Mouse (Mus musculus): ENCODE measurements around the gene Gabrg3. TPM values are rescaled to one million over a fixed set of nuclear protein-coding genes. Genes with fewer than 3 reads are reported as not detected.

Gabrg3 gene
- polyA plus RNA-seq, 1 experiment from 2014 or later, result 0.98 TPM

DNA sequence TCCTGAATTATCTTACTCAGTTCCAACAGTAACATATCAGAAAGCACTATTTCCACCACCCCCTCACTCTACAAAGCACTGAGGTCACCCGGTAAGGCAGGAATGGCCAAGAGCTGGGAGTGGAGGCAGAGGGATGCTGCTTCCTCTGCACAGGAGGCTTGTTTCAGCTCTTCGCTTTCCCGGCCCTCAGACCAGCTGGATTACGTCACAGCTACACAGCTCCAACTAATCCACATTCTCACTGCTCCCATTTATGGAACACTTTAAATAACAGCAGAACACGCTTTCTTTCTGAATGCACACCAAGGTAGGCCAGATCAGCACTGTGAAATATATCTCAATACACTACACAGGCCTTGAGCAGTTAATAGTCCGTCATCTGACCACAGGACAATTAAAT, 23.2 kb downstream of the Gabrg3 start:
- H3K9me3 ChIP-seq, result no peaks in the 10 kb centered on the region
- no peak overlapping the region for H3K4me2 ChIP-seq
- ATAC-seq (ENCODE audit: low FRiP score), result no peak
- no peaks in the 10 kb centered on the region for H3K4me1 ChIP-seq
- no peak overlapping the region for H3K4me3 ChIP-seq (replicated peaks)
- WGBS, result 88% methylated on average over 6 of the region's 6 CpGs
- no peaks in the 10 kb centered on the region for H3K36me3 ChIP-seq (replicated peaks)
- no peaks in the 10 kb centered on the region for H3K27me3 ChIP-seq
- H3K27ac ChIP-seq, result no peak overlapping the region
- H3K9ac ChIP-seq, result no peak overlapping the region

DNA sequence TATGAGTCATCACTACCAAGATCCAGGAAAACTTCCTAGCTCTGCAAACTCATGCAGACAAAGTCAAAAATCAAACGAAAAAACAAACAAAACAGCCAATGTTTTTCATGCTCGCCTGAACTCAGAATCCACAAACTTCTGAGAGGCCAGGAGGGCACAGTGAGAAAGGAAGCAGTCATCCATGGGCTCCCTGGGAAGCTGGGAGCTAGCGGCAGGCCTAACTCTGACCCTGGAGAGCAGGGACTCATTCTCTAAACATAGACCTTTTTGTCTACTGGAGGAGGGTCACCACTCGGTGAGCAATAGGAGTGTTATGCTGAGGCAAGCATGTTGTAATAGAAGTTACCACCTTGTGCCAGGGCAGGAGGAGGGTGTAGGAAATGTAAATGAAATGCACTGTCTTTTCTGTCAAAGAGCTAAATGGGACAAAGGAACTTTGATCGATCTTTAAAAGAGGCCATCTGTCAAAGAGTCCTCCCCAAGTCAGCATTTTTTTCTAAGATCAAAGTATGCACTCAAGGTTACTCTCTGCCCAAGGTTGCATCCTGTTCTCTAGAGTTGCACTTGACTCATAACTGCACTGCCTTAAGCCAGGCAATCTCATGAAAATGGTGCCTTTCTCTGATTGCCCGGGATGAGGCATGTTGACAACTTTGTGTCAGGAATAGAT, 29.0 kb downstream of the Gabrg3 start:
- Histone ChIP-seq H3K9me3 (no peaks in the 10 kb centered on the region), H3K4me2 (no peak overlapping the region), H3K36me3 (replicated peaks) (no peaks in the 10 kb centered on the region), H3K27ac (no peak overlapping the region), H3K4me1 (no peaks in the 10 kb centered on the region), H3K9ac (no peak overlapping the region), H3K27me3 (no peaks in the 10 kb centered on the region), H3K4me3 (replicated peaks) (no peak overlapping the region)
- 44% methylated on average over 6 of the region's 6 CpGs for WGBS
- no peak for ATAC-seq (ENCODE audit: low FRiP score)

DNA sequence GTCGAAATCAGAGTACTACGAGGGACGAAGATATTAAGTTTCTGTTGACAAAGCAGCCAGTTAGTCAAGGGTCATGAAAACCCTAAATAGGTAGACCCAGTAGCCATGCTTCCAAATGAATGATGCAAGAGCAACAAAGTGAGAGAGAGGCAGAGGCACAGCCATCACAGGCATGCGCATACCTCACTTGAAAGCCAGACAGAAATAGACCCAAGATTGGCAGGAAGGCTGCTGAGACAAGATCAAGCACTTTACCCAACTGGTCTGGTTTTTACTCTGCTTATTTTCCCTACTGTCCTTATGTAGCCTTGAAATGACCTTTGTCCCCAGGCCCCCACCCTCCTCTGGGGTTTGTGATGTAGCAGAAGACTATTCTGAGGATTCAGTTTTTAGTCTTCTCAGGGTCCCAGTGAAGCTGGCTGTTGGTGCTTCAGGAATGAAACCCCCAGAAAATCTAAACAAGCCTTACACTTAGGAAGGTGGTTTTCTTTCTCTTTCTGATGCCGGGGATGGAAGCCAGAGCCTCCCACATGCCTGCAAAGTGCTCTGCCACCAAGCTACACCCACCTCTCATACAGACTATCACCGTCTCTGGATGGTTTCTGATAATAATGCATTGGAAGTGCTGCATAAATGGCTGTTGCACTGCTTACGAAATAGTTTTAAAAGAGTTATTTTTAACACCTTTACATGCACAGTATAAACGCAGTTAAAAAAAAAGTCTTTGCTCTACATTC, 30.3 kb downstream of the Gabrg3 start:
- H3K4me3 ChIP-seq (replicated peaks), result no peak overlapping the region
- ATAC-seq (ENCODE audit: low FRiP score), result no peak
- 90% methylated on average over 8 of the region's 8 CpGs for WGBS
- no peaks in the 10 kb centered on the region for H3K9me3 ChIP-seq
- no peaks in the 10 kb centered on the region for H3K36me3 ChIP-seq (replicated peaks)
- H3K4me1 ChIP-seq, result no peaks in the 10 kb centered on the region
- H3K27ac ChIP-seq, result no peak overlapping the region
- H3K9ac ChIP-seq, result no peak overlapping the region
- no peak overlapping the region for H3K4me2 ChIP-seq
- H3K27me3 ChIP-seq, result no peaks in the 10 kb centered on the region

DNA sequence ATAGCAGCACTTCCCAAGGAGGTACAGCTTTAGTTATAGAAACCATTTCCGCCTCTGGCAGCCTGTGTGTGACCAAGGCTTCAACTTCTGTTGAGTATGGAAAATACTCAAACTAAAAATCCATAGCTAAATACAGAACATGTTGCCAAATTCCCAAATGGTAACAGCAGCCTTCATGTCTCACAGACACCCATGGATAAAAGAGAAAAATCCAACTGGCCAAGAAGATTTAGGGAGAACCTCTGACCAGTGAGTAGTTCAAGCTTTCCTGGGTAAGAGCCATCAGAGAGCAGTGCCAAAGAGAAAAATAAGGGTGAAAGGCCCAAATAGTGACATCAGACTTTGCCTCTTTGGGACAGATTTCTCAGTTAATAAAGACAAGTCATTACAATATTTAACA, 38.2 kb downstream of the Gabrg3 start:
- H3K9ac ChIP-seq, result no peak overlapping the region
- no peaks in the 10 kb centered on the region for H3K4me1 ChIP-seq
- H3K36me3 ChIP-seq (replicated peaks), result no peaks in the 10 kb centered on the region
- no peak for ATAC-seq (ENCODE audit: low FRiP score)
- WGBS, result 92% methylated on average over 1 of the region's 1 CpGs
- H3K4me3 ChIP-seq (replicated peaks), result no peak overlapping the region
- no peak overlapping the region for H3K4me2 ChIP-seq
- H3K27me3 ChIP-seq, result no peaks in the 10 kb centered on the region
- no peak overlapping the region for H3K27ac ChIP-seq
- H3K9me3 ChIP-seq, result no peaks in the 10 kb centered on the region

DNA sequence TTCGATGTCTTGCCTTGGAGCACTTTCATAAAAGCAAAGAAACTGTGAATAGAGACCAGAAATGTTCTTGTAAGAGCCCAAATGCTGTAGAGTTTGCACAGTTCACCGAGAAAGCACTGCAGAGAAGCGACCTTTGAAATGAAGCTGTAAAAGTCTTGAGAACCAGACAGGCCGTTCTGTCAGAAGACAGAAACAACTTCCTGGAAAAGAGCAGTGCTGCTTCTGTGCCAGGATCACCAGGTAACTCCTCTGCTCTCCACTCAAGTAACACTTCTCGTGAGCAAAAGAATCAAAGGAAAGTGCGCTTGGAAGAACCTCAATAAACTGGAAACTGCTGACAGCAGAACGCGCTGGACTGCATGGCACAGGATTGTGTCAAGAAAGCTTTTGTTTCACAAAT, 45.1 kb downstream of the Gabrg3 start:
- no peak for ATAC-seq (ENCODE audit: low FRiP score)

DNA sequence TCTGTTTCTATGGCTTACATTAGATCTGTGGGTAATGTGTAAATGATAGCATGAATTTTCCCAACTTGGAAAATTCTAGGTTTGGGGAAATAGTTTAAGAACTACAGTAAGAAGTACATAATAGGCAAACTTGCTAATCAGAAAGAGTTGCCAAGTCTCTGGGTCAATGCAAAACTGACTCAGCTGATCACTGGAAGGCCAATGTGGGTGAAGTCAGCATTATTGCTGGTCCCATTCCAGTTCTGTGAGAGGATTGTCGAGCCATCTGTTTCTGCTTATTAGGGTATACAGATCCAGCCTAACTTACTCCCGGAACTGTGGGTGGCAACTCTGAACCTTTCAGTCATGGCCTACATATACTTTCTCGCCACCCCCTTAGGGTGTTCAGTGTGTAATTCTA, 55.8 kb downstream of the Gabrg3 start:
- H3K4me3 ChIP-seq (replicated peaks), result no peak overlapping the region
- no peak overlapping the region for H3K4me2 ChIP-seq
- no peaks in the 10 kb centered on the region for H3K9me3 ChIP-seq
- no peak overlapping the region for H3K9ac ChIP-seq
- no peak overlapping the region for H3K27ac ChIP-seq
- no peak for ATAC-seq (ENCODE audit: low FRiP score)
- 75% methylated on average over 3 of the region's 3 CpGs for WGBS
- H3K36me3 ChIP-seq (replicated peaks), result no peaks in the 10 kb centered on the region
- H3K27me3 ChIP-seq, result no peaks in the 10 kb centered on the region
- H3K4me1 ChIP-seq, result no peaks in the 10 kb centered on the region

More for the DNA sequence above, 45.1 kb downstream of the Gabrg3 start:
- Histone ChIP-seq H3K36me3 (replicated peaks) (no peaks in the 10 kb centered on the region), H3K4me3 (replicated peaks) (no peak overlapping the region), H3K27me3 (no peaks in the 10 kb centered on the region), H3K9ac (no peak overlapping the region), H3K4me2 (no peak overlapping the region), H3K9me3 (no peaks in the 10 kb centered on the region), H3K4me1 (no peaks in the 10 kb centered on the region), H3K27ac (no peak overlapping the region)
- 65% methylated on average over 8 of the region's 8 CpGs for WGBS

DNA sequence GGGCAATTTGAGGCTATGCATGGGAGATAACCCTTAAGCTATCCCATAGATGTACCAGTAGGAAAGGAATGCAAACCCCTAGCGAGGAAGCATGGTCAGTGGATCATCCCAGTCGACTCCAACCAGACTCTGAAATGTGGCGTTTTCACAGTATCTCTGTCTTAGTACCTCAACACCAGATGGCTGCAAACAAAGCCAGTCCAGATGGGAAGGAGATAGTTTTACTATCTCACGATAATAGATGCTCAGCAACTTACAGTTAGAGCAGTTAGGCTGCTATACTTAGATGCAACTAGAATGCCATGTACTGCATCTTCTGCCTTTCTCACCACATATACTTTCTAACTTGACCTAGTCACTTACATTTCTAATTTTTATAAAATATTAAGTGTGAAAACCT, 56.7 kb downstream of the Gabrg3 start:
- H3K4me3 ChIP-seq (replicated peaks), result no peak overlapping the region
- no peak overlapping the region for H3K9ac ChIP-seq
- ATAC-seq (ENCODE audit: low FRiP score), result no peak
- H3K27me3 ChIP-seq, result no peaks in the 10 kb centered on the region
- no peaks in the 10 kb centered on the region for H3K9me3 ChIP-seq
- no peaks in the 10 kb centered on the region for H3K36me3 ChIP-seq (replicated peaks)
- WGBS, result 78% methylated on average over 4 of the region's 4 CpGs
- H3K4me2 ChIP-seq, result no peak overlapping the region
- no peaks in the 10 kb centered on the region for H3K4me1 ChIP-seq
- no peak overlapping the region for H3K27ac ChIP-seq

DNA sequence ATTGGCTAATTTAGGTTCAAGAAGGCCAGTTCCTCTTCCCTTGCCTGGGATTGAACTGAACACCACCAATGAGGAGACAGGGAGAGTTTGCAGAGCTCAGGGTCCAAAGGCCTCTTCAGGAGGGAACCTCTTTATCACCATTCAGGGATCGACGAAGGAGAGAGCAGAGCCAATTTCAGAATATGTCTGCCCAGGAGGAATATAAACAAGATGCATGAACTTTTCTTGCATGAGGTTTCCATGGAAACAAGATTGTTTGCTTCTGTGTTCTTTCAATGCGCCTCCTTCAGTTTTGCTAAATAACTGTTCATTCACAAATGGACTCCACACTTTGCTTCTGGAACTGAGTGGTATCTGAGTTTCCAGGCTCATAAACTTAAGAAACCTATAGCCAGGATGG, 62.5 kb downstream of the Gabrg3 start:
- H3K9ac ChIP-seq, result no peak overlapping the region
- no peaks in the 10 kb centered on the region for H3K9me3 ChIP-seq
- 63% methylated on average over 3 of the region's 3 CpGs for WGBS
- H3K36me3 ChIP-seq (replicated peaks), result no peaks in the 10 kb centered on the region
- H3K4me1 ChIP-seq, result no peaks in the 10 kb centered on the region
- no peak overlapping the region for H3K27ac ChIP-seq
- H3K4me3 ChIP-seq (replicated peaks), result no peak overlapping the region
- H3K4me2 ChIP-seq, result no peak overlapping the region
- ATAC-seq (ENCODE audit: low FRiP score), result no peak
- H3K27me3 ChIP-seq, result no peaks in the 10 kb centered on the region

DNA sequence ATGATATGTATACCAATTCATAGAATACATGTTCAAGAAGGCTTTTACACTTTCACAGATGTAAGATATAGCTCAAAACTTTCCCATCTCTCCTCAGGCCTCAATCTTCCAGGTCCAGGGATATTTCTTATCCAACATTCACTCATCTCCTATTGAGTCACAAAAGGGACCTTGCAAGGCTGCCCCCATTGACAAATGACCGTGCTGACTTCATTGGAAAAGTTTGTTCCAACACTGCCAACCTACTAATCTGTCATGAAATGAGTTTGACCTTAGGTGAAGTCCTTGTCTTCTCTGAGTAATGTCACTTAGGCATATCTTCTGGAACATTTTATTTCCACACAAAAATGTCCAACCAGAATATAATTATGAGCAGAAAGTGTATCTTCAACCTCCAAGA, 64.9 kb downstream of the Gabrg3 start:
- no peak overlapping the region for H3K27ac ChIP-seq
- H3K9ac ChIP-seq, result no peak overlapping the region
- H3K4me2 ChIP-seq, result no peak overlapping the region
- no peaks in the 10 kb centered on the region for H3K9me3 ChIP-seq
- H3K27me3 ChIP-seq, result no peaks in the 10 kb centered on the region
- WGBS, result 82% methylated on average over 1 of the region's 1 CpGs
- ATAC-seq (ENCODE audit: low FRiP score), result no peak
- H3K4me3 ChIP-seq (replicated peaks), result no peak overlapping the region
- no peaks in the 10 kb centered on the region for H3K36me3 ChIP-seq (replicated peaks)
- no peaks in the 10 kb centered on the region for H3K4me1 ChIP-seq

DNA sequence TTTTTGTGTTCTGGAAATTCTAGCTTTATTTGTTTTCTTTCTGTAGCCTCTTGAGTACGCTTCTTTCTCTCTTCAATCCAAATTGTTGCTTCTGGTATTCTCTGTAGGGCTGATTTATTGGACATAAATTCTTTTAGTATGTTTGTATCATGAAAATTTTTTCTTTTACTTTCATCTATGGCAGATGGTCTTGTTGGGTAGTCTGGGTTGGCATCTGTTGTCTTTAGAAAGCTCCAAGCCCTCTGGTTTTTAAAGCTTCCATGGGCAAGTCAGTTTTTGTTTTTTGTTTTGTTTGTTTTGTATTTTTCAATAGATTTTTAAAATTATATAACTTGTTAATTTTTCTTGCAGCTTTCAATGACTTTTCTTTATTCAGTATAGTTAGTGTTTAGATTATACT, 72.0 kb downstream of the Gabrg3 start:
- Histone ChIP-seq H3K27me3 (no peaks in the 10 kb centered on the region), H3K36me3 (replicated peaks) (no peaks in the 10 kb centered on the region), H3K4me2 (no peak overlapping the region), H3K9me3 (no peaks in the 10 kb centered on the region), H3K27ac (no peak overlapping the region), H3K4me1 (no peaks in the 10 kb centered on the region), H3K9ac (no peak overlapping the region), H3K4me3 (replicated peaks) (no peak overlapping the region)
- no peak for ATAC-seq (ENCODE audit: low FRiP score)
- WGBS, result 97% methylated on average over 1 of the region's 1 CpGs

DNA sequence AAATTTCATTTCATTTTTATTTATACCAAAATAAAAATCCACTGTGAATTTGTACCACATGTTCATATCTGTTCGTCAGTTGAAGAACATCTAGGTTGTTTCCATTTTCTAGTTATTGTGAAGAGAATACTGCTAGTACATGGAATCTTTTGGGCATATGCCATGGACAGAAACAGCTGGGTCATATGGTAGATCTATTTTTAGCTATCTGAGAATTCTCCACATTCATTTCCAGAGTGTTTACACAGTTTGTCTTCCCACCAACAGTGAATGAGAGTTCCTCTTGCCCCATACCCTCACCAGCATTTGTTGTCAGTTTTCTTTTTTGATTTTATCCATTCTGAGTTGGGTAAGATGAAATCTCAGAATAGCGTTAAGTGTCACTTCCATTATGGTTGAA, 75.0 kb downstream of the Gabrg3 start:
- no peak for ATAC-seq (ENCODE audit: low FRiP score)
- WGBS, result 88% methylated on average over 2 of the region's 2 CpGs
- no peak overlapping the region for H3K27ac ChIP-seq
- H3K27me3 ChIP-seq, result no peaks in the 10 kb centered on the region
- H3K4me3 ChIP-seq (replicated peaks), result no peak overlapping the region
- H3K36me3 ChIP-seq (replicated peaks), result no peaks in the 10 kb centered on the region
- H3K9ac ChIP-seq, result no peak overlapping the region
- no peaks in the 10 kb centered on the region for H3K4me1 ChIP-seq
- H3K9me3 ChIP-seq, result no peaks in the 10 kb centered on the region
- no peak overlapping the region for H3K4me2 ChIP-seq

DNA sequence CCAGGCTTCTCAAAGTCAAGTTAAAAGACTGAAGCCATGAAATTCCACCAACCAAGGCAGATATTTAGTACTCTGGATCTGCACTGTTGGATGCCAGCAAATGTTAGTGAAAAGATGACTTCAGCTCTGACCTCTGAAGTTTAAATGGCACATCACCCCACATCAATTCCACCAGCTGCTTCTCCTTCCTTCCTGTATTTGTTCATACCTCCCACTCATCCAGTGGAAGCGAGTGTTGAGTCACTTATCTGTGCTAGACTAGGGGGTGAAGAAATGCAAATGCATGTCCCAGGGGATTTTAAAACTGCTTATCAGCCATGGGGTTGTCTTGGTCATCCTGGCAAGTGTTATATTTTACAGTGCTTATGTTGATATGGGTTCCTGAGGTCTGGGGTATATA, 79.7 kb downstream of the Gabrg3 start:
- WGBS, result 86% methylated on average over 1 of the region's 1 CpGs
- no peaks in the 10 kb centered on the region for H3K9me3 ChIP-seq

DNA sequence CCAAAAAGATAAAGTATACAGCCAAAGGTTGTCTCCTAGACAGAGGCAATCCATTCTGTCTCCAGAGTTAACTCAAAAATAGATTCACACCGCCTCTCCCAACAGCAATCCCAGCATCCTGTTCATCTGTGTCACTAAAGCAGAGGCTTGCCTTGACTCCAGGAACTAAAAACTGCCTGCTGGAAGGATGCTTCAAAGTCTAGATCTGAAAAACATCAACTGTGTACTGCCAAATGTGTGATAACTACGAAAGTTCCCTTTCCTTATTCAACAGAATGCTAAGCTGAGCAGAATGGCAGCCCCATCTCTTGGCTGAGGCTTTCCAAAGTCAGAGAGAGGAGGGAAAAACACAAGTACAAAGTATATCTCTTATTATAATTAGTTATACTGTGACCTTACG, 90.3 kb downstream of the Gabrg3 start:
- no peaks in the 10 kb centered on the region for H3K9me3 ChIP-seq
- H3K9ac ChIP-seq, result no peak overlapping the region
- no peaks in the 10 kb centered on the region for H3K36me3 ChIP-seq (replicated peaks)
- WGBS, result 82% methylated on average over 3 of the region's 3 CpGs
- no peak overlapping the region for H3K4me2 ChIP-seq
- H3K4me1 ChIP-seq, result no peaks in the 10 kb centered on the region
- H3K4me3 ChIP-seq (replicated peaks), result no peak overlapping the region
- no peaks in the 10 kb centered on the region for H3K27me3 ChIP-seq
- no peak for ATAC-seq (ENCODE audit: low FRiP score)
- no peak overlapping the region for H3K27ac ChIP-seq

More for the DNA sequence above, 79.7 kb downstream of the Gabrg3 start:
- Histone ChIP-seq H3K9ac (no peak overlapping the region), H3K27me3 (no peaks in the 10 kb centered on the region), H3K4me3 (replicated peaks) (no peak overlapping the region), H3K36me3 (replicated peaks) (no peaks in the 10 kb centered on the region), H3K4me2 (no peak overlapping the region), H3K4me1 (no peaks in the 10 kb centered on the region), H3K27ac (no peak overlapping the region)
- ATAC-seq (ENCODE audit: low FRiP score), result no peak
